Mouse (Mus musculus) intestine, embryonic 16.5 days (tissue): ENCODE data around the gene Fndc7. TPM values are rescaled to one million over a fixed set of nuclear protein-coding genes. Genes with fewer than 3 reads are reported as not detected.

Experiments
- ATAC-seq: fragments of 200-750 bp; cut with Nextera tagmentation; 2 replicates; pipeline ENCODE4 v1.8.0; 2017; ENCODE audit warnings: moderate TSS enrichment, moderate library complexity
- H3K27ac ChIP-seq: fragments of 300-500 bp; sonication (generic); 2 replicates; pipeline ENCODE4 v1.5.1; 2014; ENCODE audit warnings: mild to moderate bottlenecking, low read length
- H3K27me3 ChIP-seq: fragments of 300-500 bp; sonication (generic); replicated peaks from 2 replicates; pipeline ENCODE4 v1.6.1; 2014; ENCODE audit warnings: low read length, control low read depth, mixed read lengths; ENCODE audit not compliant: control insufficient read depth, insufficient read depth
- H3K36me3 ChIP-seq: fragments of 300-500 bp; sonication (generic); 2 replicates; pipeline ENCODE4 v1.6.1; 2014; ENCODE audit warnings: low read length, control low read depth; ENCODE audit not compliant: control insufficient read depth, insufficient read depth
- H3K4me1 ChIP-seq: fragments of 300-500 bp; sonication (generic); 2 replicates; pipeline ENCODE4 v1.6.1; 2014; ENCODE audit warnings: low read length, control low read depth, mixed read lengths; ENCODE audit not compliant: control insufficient read depth, insufficient read depth
- H3K4me2 ChIP-seq: fragments of 300-500 bp; sonication (generic); 2 replicates; pipeline ENCODE4 v1.6.1; 2014; ENCODE audit warnings: low read depth, low read length, control low read depth
- H3K4me3 ChIP-seq: fragments of 300-500 bp; sonication (generic); 2 replicates; pipeline ENCODE4 v1.5.1; 2014; ENCODE audit warnings: mild to moderate bottlenecking, low read length
- H3K9ac ChIP-seq: fragments of 300-500 bp; sonication (generic); 2 replicates; pipeline ENCODE4 v1.6.1; 2014; ENCODE audit warnings: low read depth, low read length
- H3K9me3 ChIP-seq: fragments of 300-500 bp; sonication (generic); 2 replicates; pipeline ENCODE4 v1.6.1; 2016; ENCODE audit warnings: low read length, control low read depth; ENCODE audit not compliant: control insufficient read depth
- WGBS: fragments of 180-500 bp; shearing (Covaris S2); extraction: QIAGEN DNeasy Blood & Tissue Kit; methylation state at CpG from one replicate; pipeline ENCODE4 v1.1.7; 2014; 5-methylcytosine and 5-hydroxymethylcytosine counted together
- polyA plus RNA-seq: library from polyadenylated mRNA; unstranded; fragments of >200 nt; fragmentation: Nextera tagmentation; extraction: Ambion mirVana; gene quantifications from 2 replicates; pipeline ENCODE4 v1.2.1, GENCODE M21; 2015

The Fndc7 gene
- 0.11 and 0.47 TPM in 2 replicates for polyA plus RNA-seq

DNA sequence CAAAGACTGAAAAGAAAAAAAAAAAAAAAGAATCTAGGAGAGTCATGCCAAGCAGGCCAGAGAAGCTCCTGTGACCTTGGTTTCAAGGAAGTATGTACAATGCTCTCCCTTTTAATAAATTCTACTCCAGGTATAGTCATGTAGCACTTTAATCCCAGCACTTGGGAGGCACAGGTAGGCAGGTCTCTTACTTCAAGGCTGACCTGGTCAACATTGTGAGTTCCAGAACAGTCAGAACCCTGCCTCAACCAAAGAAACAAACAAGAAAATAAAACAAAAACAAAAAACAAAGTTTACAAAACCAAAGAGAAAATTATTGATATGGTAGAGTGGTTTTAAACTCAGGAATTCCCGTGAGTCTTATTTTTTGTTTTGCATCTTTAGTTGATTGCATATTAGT, at the start of gene Fndc7:
Gene Fndc7 (minus strand): TSS at position 101 of the 400 bp plus-strand sequence.
- WGBS, result 93% methylated on average over 1 of the region's 1 CpGs
- H3K4me2 ChIP-seq, result no peak within 1 kb of the TSS
- no peak within 1 kb of the TSS for H3K9ac ChIP-seq
- no peak for ATAC-seq
- H3K36me3 ChIP-seq, result no peaks in the 10 kb centered on the region
- H3K9me3 ChIP-seq, result no peaks in the 10 kb centered on the region
- no peaks in the 10 kb centered on the region for H3K27me3 ChIP-seq
- peaks cover 11% of the 10 kb centered on the region for H3K4me1 ChIP-seq
- H3K4me3 ChIP-seq, result no peak within 1 kb of the TSS
- H3K27ac ChIP-seq, result no peak within 1 kb of the TSS

DNA sequence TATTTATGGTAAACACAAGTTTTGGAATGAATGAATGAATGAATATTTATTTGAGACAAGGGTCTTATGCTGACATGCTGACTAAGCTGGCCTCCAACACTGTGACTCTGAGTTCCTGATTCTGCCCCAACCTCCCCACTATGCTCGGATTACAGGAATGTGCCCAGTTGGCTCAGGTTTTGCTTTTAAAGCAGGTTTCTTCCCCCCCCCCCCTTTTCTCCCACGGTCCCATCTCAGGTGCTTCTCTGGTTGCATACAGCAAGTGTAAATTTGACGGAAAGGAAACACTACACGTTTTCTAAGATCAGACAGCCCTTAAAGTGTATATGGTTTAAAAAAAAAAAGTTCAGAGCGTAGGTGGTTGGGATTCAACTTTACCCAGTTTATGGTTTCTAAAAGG, 49.8 kb upstream of the Fndc7 start, which contains the start of gene Henmt1:
Gene Henmt1 (plus strand): TSS at position 301 of the 400 bp plus-strand sequence.
- Histone ChIP-seq H3K27ac (no peak within 1 kb of the TSS), H3K9ac (peak within 1 kb of the TSS; percentile 57)
- ATAC-seq, result no peak

DNA sequence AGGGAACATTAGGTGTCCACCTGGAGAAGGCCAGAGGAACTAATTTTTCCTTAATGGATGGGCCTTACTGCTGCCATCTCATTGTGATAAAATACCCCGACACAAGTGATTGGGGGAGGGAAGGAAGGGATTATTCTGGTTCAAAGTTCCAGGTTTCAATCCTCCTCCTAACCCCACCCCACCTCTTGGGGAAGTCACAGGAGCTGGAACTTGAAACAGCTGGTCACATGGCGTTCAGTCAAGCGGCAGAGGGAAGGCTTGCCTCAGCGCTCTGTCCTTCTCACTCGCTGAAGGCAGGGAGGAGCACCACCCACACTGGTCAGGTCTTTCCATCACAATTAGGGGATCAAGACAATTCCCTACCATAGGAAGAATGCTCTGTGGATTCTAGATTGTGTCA, 48.9 kb upstream of the Fndc7 start:
- Histone ChIP-seq H3K27me3 (no peaks in the 10 kb centered on the region), H3K4me2 (no peak overlapping the region), H3K27ac (no peak overlapping the region), H3K36me3 (no peaks in the 10 kb centered on the region), H3K4me1 (no peaks in the 10 kb centered on the region), H3K9ac (no peak overlapping the region), H3K4me3 (no peak overlapping the region), H3K9me3 (no peaks in the 10 kb centered on the region)
- ATAC-seq, result no peak
- WGBS, result 91% methylated on average over 5 of the region's 5 CpGs

More for the DNA sequence above, 49.8 kb upstream of the Fndc7 start, which contains the start of gene Henmt1:
- no peaks in the 10 kb centered on the region for H3K9me3 ChIP-seq
- no peaks in the 10 kb centered on the region for H3K36me3 ChIP-seq
- H3K4me1 ChIP-seq, result no peaks in the 10 kb centered on the region
- peak within 1 kb of the TSS; percentile 65 for H3K4me2 ChIP-seq
- no peaks in the 10 kb centered on the region for H3K27me3 ChIP-seq
- H3K4me3 ChIP-seq, result peak within 1 kb of the TSS; percentile 44
- 84% methylated on average over 5 of the region's 5 CpGs for WGBS

DNA sequence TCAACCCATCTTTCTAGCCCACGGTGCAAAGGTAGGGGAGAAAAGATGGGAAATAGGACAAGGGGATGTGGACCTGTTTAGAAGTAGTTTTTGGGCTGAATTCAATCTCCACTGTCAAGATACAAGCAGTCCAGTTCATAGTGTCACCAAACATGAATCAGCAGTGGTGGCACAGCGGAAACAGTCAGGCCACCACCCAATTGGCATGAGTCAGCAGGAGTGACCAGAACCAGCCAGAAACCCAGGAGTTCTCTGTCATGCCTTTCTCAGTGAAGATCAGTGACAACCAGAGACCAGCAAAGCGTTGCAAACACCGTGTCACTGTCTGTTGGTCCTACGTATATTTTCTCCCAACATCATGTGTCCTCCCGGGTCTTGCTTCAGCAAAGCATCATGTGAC, 43.7 kb upstream of the Fndc7 start:
- ATAC-seq, result no peak
- peaks cover 3% of the 10 kb centered on the region; the same call in 1 of the 2 replicates for H3K9me3 ChIP-seq
- 95% methylated on average over 6 of the region's 6 CpGs for WGBS

DNA sequence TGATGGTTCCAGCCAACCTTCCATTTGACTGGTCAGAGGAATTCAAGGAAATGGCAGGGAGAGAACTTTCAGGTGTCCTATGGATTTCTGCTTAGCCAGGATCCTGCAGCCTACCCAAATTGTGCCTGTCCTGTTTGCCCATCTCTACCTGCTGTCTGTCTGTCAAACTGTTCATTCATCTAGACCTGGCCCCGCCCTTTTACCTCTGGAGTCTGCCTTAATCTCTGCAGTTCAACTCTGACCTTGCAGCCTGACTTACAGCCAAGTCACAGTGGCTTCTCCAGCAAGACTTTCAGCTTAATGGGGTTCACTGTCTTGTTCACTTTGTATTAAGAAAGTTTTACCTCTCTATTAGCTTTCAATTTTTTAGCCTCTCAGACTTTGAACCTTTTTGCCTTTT, 36.5 kb upstream of the Fndc7 start:
- no peaks in the 10 kb centered on the region for H3K36me3 ChIP-seq
- no peak overlapping the region for H3K4me3 ChIP-seq
- no peak overlapping the region for H3K27ac ChIP-seq
- WGBS, result 63% methylated on average over 1 of the region's 1 CpGs
- no peak overlapping the region for H3K4me2 ChIP-seq
- no peaks in the 10 kb centered on the region for H3K27me3 ChIP-seq
- H3K9ac ChIP-seq, result no peak overlapping the region
- peak; percentile 54 for ATAC-seq
- H3K4me1 ChIP-seq, result no peaks in the 10 kb centered on the region
- peaks cover 3% of the 10 kb centered on the region; the same call in 1 of the 2 replicates for H3K9me3 ChIP-seq

More for the DNA sequence above, 43.7 kb upstream of the Fndc7 start:
- Histone ChIP-seq H3K9ac (no peak overlapping the region), H3K4me3 (no peak overlapping the region), H3K27me3 (no peaks in the 10 kb centered on the region), H3K36me3 (no peaks in the 10 kb centered on the region), H3K4me1 (no peaks in the 10 kb centered on the region), H3K4me2 (no peak overlapping the region), H3K27ac (no peak overlapping the region)

DNA sequence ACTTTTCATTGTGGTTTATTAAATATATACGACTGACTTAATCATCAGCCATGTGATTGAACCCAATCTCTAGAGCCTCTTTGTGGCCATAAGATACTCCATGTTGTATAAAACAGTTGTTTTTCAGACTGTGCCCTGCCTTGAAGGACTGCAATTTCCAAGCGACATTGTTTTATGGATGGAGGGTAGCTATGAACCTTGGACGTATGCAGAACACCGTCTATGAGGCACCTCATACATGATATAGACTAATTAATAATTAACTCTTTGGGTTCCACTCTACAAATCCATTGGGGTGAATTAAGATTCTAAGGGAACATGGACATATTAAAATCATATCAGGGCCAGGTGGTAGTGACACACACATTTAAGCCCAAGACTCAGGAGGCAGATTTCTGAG, 35.9 kb upstream of the Fndc7 start:
- Histone ChIP-seq H3K36me3 (no peaks in the 10 kb centered on the region), H3K4me1 (no peaks in the 10 kb centered on the region), H3K27me3 (no peaks in the 10 kb centered on the region), H3K9me3 (peaks cover 3% of the 10 kb centered on the region; the same call in 1 of the 2 replicates), H3K4me3 (no peak overlapping the region), H3K27ac (peak overlapping the region; percentile 16; the same call in 1 of the 2 replicates), H3K9ac (no peak overlapping the region), H3K4me2 (no peak overlapping the region)
- 63% methylated on average over 4 of the region's 4 CpGs for WGBS
- peak; percentile 71 for ATAC-seq

DNA sequence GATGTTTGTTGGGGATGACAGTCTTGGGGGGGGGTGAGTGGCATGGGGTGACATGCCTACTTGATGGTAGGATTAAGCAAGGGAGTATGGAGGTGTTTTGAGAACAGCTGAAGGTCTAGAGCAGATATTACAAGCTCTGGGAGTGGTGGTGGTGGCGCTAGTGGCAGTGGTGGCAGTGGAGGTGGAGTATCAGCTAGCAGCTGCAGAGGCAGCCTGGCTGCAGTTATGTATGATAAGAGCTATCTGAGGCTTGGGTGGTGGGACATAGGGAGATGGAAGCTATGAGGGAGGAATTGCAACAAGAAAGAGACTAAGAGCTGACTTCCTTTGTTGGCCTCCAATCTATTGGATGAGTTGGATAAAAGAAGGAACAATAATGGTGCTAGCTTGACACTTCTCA, 32.0 kb upstream of the Fndc7 start:
- no peaks in the 10 kb centered on the region for H3K27me3 ChIP-seq
- H3K4me3 ChIP-seq, result no peak overlapping the region
- no peaks in the 10 kb centered on the region for H3K4me1 ChIP-seq
- no peak overlapping the region for H3K9ac ChIP-seq
- H3K27ac ChIP-seq, result no peak overlapping the region
- no peaks in the 10 kb centered on the region for H3K36me3 ChIP-seq
- ATAC-seq, result no peak
- no peak overlapping the region for H3K4me2 ChIP-seq
- no peaks in the 10 kb centered on the region for H3K9me3 ChIP-seq
- WGBS, result 91% methylated on average over 1 of the region's 1 CpGs

DNA sequence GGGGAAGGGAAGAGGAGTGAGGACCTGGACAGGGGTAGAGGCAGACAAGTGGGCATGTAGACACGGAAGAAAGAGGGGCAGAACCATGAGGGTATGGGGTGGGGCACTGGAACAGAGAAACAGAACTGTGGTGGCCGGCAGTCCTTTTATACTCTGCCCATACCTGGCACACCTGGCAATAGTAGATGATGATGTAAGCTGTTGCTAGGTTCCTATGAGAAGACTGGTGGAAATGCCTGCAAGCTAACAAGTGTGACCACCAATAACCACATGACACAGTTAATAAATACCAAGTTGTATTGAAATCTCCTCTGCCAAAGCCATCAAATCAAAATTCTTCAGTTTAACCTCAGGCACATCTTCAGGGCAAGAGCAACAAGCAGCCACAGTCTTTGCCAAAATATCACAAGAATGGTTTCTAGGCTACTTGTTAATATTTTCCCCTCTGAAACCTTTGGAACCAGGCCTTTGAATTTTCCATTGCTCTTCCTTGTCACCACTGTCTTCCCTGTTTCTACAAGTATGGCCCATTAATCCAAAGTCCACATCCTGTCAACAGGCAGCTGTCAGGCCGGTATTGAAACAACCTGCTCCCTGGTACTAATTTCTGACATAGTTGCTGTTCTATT, 30.7 kb upstream of the Fndc7 start:
- H3K9me3 ChIP-seq, result no peaks in the 10 kb centered on the region
- whole genome bisulfite sequencing, result 80% methylated on average over 3 of the region's 3 CpGs
- H3K27ac ChIP-seq, result peak overlapping the region; percentile 26; the same call in 1 of the 2 replicates
- peak; percentile 66 for ATAC-seq
- no peaks in the 10 kb centered on the region for H3K36me3 ChIP-seq
- H3K4me2 ChIP-seq, result no peak overlapping the region
- no peaks in the 10 kb centered on the region for H3K27me3 ChIP-seq
- no peak overlapping the region for H3K4me3 ChIP-seq
- H3K4me1 ChIP-seq, result no peaks in the 10 kb centered on the region
- no peak overlapping the region for H3K9ac ChIP-seq

DNA sequence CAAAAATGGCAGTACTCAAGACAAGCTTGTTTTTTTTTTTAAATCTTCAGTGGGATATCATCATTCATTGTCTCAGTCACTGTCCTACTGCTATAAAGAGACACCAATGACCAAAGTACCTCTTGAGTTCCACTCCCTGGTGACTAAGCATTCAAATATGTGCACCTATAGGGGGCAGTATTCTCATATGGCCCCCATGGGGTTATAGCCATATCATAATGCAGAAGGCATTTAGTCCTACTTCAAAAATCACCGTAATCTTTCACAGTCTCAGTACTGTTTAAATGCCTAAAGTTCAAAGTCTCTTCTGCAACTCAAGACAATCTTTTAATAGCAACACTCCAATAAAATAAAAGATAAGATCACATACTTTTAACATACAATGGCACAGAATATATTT, 29.0 kb upstream of the Fndc7 start:
- H3K4me1 ChIP-seq, result no peaks in the 10 kb centered on the region
- no peak overlapping the region for H3K4me3 ChIP-seq
- WGBS, result 77% methylated on average over 1 of the region's 1 CpGs
- no peak overlapping the region for H3K9ac ChIP-seq
- no peak overlapping the region for H3K4me2 ChIP-seq
- H3K36me3 ChIP-seq, result no peaks in the 10 kb centered on the region
- peak; percentile 61 for ATAC-seq
- H3K27ac ChIP-seq, result no peak overlapping the region
- H3K27me3 ChIP-seq, result no peaks in the 10 kb centered on the region
- H3K9me3 ChIP-seq, result no peaks in the 10 kb centered on the region

DNA sequence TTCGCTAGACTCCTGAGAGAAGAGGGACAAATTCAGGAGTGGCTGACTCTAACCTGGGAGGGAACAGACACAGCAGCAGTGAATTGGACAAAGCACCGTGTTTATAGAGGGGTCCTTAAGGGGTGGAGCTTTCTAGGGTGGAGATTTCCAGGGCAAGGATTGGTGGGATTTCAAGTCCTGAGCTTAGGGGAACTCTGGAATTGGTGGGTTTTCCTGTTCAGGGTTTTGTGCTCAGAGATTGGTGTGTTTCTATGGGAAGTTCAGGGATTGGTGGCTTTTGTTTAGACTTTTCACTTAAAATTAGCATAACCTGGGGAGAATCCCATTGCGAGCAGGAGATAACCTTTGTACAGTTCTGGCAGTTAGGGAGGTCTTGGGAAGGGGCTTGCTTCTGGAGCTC, 28.2 kb upstream of the Fndc7 start:
- Histone ChIP-seq H3K4me3 (no peak overlapping the region), H3K9ac (no peak overlapping the region), H3K4me2 (no peak overlapping the region), H3K27me3 (no peaks in the 10 kb centered on the region), H3K36me3 (no peaks in the 10 kb centered on the region), H3K4me1 (no peaks in the 10 kb centered on the region), H3K27ac (no peak overlapping the region), H3K9me3 (no peaks in the 10 kb centered on the region)
- ATAC-seq, result no peak
- 50% methylated on average over 3 of the region's 3 CpGs for WGBS
